Mouse (Mus musculus): Measurements from ENCODE around the gene Fbxl15. TPM values are rescaled to one million over a fixed set of nuclear protein-coding genes. Genes with fewer than 3 reads are reported as not detected.
A peak's percentile ranks its signal among the peaks of the same experiment; 100 is the strongest.

Gene Fbxl15
- polyA plus RNA-seq, 1 experiment from 2014 or later = 15.4 TPM

DNA sequence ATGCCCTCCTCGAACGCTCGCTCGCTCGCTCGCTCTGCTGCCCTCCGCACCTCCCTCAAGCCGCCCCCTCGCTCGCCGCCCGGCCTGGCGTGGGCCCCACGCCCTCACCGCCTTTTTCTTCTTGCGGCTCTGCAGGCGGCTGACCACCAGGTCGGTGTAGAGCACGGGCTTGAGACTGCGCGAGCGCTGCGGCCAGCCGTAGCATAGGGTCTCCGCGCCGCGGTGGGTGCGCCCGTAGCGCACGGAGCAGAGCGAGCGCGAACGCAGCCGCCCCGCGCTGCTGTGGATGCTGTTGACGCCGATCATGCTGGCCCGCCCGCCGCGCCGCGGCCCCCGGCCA lies 10.5 kb upstream of the Fbxl15 start:
- H3K4me1 ChIP-seq = peaks cover 33% of the 10 kb centered on the region
- H3K4me3 ChIP-seq = peak overlapping the region; percentile 45
- peak overlapping the region; percentile 62 for H3K9ac ChIP-seq
- WGBS = 1% methylated on average over 45 of the region's 48 CpGs
- ATAC-seq (ENCODE audit: insufficient number of reproducible peaks, insufficient read depth, low FRiP score, low TSS enrichment) = no peak
- peak overlapping the region; percentile 81 for H3K4me2 ChIP-seq (replicated peaks)
- H3K36me3 ChIP-seq = no peaks in the 10 kb centered on the region
- H3K27me3 ChIP-seq = peaks cover 98% of the 10 kb centered on the region
- no peaks in the 10 kb centered on the region for H3K9me3 ChIP-seq
- H3K27ac ChIP-seq = peak overlapping the region; percentile 41; the same call in 1 of the 2 replicates

DNA sequence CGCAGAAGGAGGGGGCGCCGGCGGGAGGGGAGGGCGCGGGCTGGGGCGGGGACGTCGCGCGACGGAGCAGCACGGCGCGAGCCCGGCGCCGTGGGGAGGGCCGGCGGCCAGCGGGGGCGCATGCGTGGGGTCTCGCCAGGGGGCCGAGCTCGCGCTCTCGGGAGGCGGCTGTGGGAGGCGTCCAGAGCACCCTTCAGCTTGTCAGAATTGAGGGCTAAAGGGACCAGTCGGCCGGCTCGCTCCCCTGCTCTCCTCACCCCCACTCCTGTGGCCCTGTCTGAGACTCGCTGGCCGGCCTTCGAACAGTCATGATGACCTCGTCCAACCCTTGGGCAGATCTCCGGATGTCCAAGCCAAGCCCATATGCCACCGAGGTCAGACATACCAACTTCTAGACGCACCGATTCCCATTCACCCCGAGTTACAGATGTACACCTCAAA lies 9.9 kb upstream of the Fbxl15 start:
- H3K4me3 ChIP-seq = peak overlapping the region; percentile 45
- peak overlapping the region; percentile 41; the same call in 1 of the 2 replicates for H3K27ac ChIP-seq
- peak overlapping the region; percentile 62 for H3K9ac ChIP-seq
- peak overlapping the region; percentile 81 for H3K4me2 ChIP-seq (replicated peaks)
- H3K4me1 ChIP-seq = peaks cover 33% of the 10 kb centered on the region
- ATAC-seq (ENCODE audit: insufficient number of reproducible peaks, insufficient read depth, low FRiP score, low TSS enrichment) = no peak
- peaks cover 100% of the 10 kb centered on the region for H3K27me3 ChIP-seq
- no peaks in the 10 kb centered on the region for H3K9me3 ChIP-seq
- no peaks in the 10 kb centered on the region for H3K36me3 ChIP-seq
- 3% methylated on average over 31 of the region's 42 CpGs for WGBS

DNA sequence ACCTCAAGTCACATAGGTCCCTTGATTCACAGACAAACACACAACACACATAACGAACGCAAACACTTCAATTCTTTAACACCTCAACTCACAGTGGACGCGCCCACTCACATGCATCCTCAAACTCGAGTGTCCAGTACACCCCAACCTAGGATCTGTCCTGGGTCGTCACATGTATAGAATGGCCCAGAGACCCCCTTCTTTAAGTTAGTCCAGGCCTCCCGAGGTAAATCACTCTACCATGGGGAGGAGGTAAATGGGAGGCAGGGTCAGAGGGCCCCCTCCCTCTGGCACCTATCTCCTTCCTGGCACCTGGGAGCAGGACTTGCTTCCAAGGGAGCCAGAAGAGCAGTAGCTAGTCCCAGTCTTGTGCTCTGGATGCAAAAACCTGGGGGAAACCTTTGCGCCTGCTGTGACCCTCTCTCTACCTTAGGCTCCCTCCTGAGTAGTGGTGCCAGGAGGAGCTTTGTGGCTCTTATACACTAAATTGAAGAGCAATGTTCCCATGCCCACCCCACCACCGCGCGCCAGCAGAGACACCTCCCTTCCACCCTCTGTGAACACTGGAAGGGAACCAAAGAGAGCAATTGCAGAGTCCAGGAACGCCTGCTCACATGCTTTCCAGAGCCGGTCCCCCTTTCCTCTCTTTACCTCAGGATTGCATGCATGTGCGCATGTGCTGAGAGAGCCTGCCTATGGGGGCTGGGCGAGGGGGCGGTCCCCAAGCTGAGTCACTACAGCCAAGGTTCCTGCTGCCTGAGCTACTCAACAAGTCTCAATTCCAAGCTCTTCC lies 9.2 kb upstream of the Fbxl15 start:
- Histone ChIP-seq H3K9me3 (no peaks in the 10 kb centered on the region), H3K9ac (no peak overlapping the region), H3K27ac (no peak overlapping the region), H3K27me3 (peaks cover 100% of the 10 kb centered on the region), H3K4me3 (0 out of 2 replicates have a peak overlapping the region, but pooled peaks have one; percentile 7), H3K4me1 (peaks cover 33% of the 10 kb centered on the region), H3K4me2 (replicated peaks) (peak overlapping the region; percentile 81), H3K36me3 (no peaks in the 10 kb centered on the region)
- no peak for ATAC-seq (ENCODE audit: insufficient number of reproducible peaks, insufficient read depth, low FRiP score, low TSS enrichment)
- 12% methylated on average over 16 of the region's 16 CpGs for WGBS

DNA sequence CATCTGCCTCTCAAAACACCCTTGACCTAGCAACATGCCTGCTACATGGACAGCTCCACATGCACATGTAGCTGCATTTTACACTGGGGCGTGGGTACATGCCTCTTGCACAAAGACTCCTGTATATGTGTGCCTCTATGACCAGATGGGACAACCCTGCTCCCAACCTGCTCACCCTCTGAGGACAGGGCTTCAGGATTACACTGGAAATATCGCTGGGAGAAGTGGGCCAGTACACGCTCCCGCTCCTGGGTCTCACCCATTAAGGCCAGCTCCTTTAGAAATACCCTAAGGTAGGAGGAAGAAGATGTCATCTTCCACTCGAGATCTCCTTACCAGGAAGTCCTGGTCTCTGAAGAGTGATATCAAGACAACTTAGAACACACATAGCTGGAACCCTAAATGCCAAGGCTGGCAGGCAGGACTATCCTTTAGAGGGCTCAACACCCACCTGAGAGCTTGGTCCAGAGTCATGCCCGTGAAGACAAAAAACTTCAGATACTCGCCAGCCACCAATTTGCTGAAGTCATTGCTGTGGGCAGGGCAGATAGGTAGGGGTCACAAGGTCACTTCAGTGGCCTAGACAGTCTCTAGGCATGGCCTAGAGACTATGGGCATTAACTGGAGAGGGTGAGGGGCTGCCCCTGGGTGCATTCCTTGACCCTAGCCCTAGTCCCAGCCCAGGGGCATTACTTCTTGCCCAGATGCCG lies 7.8 kb upstream of the Fbxl15 start:
- Histone ChIP-seq H3K9me3 (no peaks in the 10 kb centered on the region), H3K27me3 (peaks cover 100% of the 10 kb centered on the region), H3K36me3 (no peaks in the 10 kb centered on the region), H3K9ac (no peak overlapping the region), H3K27ac (no peak overlapping the region), H3K4me1 (peaks cover 29% of the 10 kb centered on the region), H3K4me3 (no peak overlapping the region), H3K4me2 (replicated peaks) (no peak overlapping the region)
- ATAC-seq (ENCODE audit: insufficient number of reproducible peaks, insufficient read depth, low FRiP score, low TSS enrichment) = no peak
- WGBS = 75% methylated on average over 8 of the region's 8 CpGs

DNA sequence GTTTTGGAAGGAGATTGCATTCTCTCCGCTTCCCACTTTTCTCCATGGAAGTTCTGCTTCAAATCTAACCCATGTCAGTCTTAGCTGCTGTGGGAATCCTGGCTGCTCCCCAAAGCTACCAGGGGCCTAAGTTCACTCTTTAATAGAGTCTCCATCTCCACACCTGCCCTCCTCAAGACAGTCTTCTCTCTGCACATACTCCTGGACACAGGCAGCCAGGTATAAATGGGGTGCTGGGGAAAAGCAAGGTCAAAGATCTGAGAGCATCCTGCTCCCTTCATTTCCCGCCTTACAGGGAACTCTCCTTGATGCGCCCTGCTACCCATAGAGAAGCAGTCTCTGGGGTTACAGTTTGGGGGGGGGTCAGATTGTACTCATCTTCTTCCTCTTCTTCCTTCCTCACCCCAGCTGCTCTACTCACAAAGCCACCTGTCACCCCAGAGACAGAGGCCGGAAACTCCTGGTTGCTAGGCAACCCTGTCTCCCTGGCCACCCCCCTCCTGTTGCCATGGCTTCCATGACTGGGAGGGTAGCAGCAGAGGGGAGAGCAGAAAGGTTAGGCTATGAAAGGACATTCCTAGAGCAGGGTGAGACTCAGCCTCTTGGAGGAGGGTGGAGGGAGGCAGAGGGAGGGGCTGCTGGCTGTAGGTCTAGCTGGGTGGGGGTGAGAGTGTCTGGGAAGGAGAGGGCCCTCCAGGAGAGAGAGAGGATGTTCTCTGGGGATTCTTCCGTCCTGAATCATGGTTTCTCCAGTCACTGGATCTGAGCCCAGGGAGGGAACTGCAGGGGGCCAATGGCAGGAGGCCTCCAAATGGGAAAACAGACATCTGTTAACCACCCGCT lies 6.7 kb upstream of the Fbxl15 start:
- Histone ChIP-seq H3K4me3 (no peak overlapping the region), H3K9ac (no peak overlapping the region), H3K4me1 (peaks cover 25% of the 10 kb centered on the region), H3K9me3 (no peaks in the 10 kb centered on the region), H3K36me3 (no peaks in the 10 kb centered on the region), H3K27ac (no peak overlapping the region), H3K4me2 (replicated peaks) (no peak overlapping the region), H3K27me3 (peaks cover 100% of the 10 kb centered on the region)
- 24% methylated on average over 6 of the region's 6 CpGs for WGBS
- no peak for ATAC-seq (ENCODE audit: insufficient number of reproducible peaks, insufficient read depth, low FRiP score, low TSS enrichment)

DNA sequence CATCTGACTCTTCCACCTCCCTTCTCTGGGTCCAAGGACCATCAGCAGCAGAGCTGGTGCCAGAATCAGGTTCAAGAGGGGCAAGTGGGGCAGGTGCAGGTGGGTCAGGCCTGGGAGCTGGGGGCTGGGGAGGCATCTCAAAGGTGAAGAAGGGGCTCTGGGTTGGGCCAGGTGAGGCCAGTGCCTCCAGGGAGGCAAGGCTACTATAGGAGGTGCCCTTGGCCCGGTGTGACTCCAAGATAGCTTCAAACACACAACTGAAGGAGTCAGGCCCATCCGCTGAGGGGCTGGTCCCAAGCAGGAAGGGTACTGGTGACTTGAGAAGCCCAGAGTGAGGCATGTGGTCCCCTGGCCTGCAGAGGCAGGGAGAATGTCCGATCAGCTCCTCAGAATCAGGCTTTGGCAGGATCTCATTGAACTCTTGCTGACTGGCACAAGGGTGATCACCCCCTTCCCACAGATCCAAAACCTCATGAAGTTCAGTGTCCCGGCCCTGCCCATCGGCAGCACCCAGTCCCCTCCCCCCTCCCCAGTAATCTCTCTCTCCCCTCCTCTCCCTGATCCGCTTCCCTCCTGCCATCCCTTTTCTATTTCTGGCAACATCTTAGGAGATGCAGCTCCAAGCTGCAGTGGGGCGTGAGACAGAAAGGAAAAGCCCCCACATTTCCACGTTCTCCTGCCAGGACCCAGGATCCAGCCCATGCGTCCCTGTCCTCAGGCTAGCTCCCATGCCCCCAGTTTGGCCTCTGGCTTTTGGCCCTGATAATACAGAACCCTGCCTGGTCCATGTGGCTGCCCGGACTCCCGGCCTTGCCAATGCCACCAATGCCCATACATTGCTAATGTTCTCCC lies 5.6 kb upstream of the Fbxl15 start:
- Histone ChIP-seq H3K36me3 (no peaks in the 10 kb centered on the region), H3K9me3 (no peaks in the 10 kb centered on the region), H3K4me3 (no peak overlapping the region), H3K27me3 (peaks cover 97% of the 10 kb centered on the region), H3K27ac (no peak overlapping the region), H3K4me1 (peaks cover 29% of the 10 kb centered on the region), H3K9ac (no peak overlapping the region), H3K4me2 (replicated peaks) (no peak overlapping the region)
- ATAC-seq (ENCODE audit: insufficient number of reproducible peaks, insufficient read depth, low FRiP score, low TSS enrichment) = no peak
- WGBS = 54% methylated on average over 11 of the region's 11 CpGs

DNA sequence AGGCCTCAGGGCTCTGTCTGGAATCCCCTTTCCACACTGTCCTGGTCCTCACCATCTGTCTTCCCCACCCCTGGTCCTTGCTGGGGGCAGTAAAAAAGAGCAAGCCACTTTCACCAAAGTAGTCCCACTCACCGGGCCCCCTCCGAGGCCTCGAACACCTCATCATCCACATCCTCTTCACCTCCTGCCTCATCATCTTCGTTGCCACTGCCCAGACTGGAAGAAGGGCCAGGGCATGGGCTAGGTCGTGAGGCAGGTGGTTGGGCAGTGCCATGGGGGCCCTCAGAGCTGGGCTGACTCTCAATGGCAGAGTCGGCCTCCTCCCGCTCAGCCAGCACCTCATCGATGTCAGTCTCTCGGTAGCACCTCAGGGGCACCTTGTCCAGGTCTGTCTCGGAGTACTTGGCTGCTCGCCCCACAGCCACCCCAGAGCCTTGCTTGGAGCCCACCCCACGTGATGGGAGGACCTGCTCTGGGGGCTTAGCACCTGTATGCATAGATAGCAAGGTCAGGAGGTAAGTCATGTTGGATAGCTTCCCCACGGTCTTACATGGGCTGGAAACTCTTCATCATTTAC lies 4.9 kb upstream of the Fbxl15 start:
- H3K27ac ChIP-seq = no peak overlapping the region
- peaks cover 29% of the 10 kb centered on the region for H3K4me1 ChIP-seq
- H3K4me3 ChIP-seq = no peak overlapping the region
- no peaks in the 10 kb centered on the region for H3K9me3 ChIP-seq
- peaks cover 90% of the 10 kb centered on the region for H3K27me3 ChIP-seq
- no peak overlapping the region for H3K4me2 ChIP-seq (replicated peaks)
- 74% methylated on average over 13 of the region's 13 CpGs for WGBS
- no peak for ATAC-seq (ENCODE audit: insufficient number of reproducible peaks, insufficient read depth, low FRiP score, low TSS enrichment)
- no peak overlapping the region for H3K9ac ChIP-seq
- no peaks in the 10 kb centered on the region for H3K36me3 ChIP-seq

DNA sequence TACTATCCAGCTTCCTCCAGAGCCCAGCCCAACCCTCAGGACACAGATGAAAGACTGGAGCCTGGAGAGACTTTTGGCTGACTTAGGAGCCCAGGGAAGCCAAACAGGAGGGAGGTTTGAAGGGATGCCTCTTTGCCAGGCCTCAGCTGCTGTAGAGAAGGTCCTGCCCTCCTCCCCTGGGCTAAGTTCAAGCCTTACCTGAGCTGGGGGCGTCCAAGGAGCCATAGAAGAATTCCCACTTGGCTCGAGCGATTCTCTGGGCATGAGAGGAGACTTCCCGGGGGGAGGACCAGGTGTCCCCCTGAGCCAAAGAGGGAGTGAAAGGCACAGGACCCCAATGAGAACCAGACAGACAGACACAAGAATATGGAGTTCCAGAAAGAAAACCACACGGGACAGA lies 4.3 kb upstream of the Fbxl15 start:
- peaks cover 83% of the 10 kb centered on the region for H3K27me3 ChIP-seq
- no peak overlapping the region for H3K27ac ChIP-seq
- H3K4me2 ChIP-seq (replicated peaks) = no peak overlapping the region
- H3K9ac ChIP-seq = no peak overlapping the region
- H3K9me3 ChIP-seq = no peaks in the 10 kb centered on the region
- H3K4me3 ChIP-seq = no peak overlapping the region
- no peaks in the 10 kb centered on the region for H3K36me3 ChIP-seq
- ATAC-seq (ENCODE audit: insufficient number of reproducible peaks, insufficient read depth, low FRiP score, low TSS enrichment) = no peak
- 66% methylated on average over 5 of the region's 5 CpGs for WGBS
- peaks cover 24% of the 10 kb centered on the region for H3K4me1 ChIP-seq

DNA sequence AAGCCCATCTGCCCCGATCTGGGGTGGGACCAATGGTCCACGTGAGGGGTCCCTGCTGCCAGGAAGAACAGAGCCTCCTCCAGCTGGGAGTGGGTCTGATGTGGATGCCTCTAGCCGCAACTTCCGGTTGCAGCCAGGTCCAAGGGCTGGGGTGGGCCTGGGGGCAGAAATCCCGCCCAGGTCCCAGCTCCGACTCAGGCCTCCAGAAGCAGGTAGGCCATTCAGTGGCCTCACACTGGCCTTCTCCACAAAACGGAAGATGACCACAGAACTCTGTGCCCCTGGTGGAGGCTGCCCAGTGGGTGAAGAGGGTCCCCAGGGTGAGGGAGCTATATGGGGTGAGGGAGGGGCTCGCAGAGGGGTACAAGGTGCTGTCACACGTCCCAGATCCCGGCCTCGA lies 3.6 kb upstream of the Fbxl15 start:
- Histone ChIP-seq H3K9ac (no peak overlapping the region), H3K36me3 (no peaks in the 10 kb centered on the region), H3K27me3 (peaks cover 77% of the 10 kb centered on the region), H3K4me2 (replicated peaks) (no peak overlapping the region), H3K27ac (no peak overlapping the region), H3K4me3 (no peak overlapping the region), H3K9me3 (no peaks in the 10 kb centered on the region), H3K4me1 (peaks cover 27% of the 10 kb centered on the region)
- ATAC-seq (ENCODE audit: insufficient number of reproducible peaks, insufficient read depth, low FRiP score, low TSS enrichment) = no peak
- WGBS = 64% methylated on average over 11 of the region's 11 CpGs

DNA sequence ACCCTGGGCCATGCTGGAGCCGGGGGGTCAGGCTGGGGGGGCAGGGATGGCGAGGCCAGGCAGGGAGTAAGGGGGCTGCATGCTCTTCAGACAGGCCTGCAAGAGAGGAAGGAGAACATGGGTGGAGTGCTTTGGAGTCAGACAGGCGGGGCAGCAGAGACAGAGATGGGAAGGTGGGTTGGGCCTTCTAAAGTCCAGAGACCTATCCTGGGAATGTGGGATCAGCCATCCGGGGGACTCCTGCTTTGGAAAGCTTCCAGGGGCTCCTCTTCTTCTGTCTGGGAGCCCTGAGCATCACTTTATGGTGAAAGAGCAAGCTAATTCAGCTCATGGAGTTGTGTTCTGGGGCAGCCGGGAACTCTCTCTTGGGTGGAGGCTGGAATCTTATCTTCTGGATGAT lies 3.1 kb upstream of the Fbxl15 start:
- 66% methylated on average over 5 of the region's 5 CpGs for WGBS
- Histone ChIP-seq H3K9me3 (no peaks in the 10 kb centered on the region), H3K4me2 (replicated peaks) (no peak overlapping the region), H3K27ac (no peak overlapping the region), H3K27me3 (peaks cover 71% of the 10 kb centered on the region), H3K4me3 (no peak overlapping the region), H3K4me1 (peaks cover 27% of the 10 kb centered on the region), H3K9ac (no peak overlapping the region), H3K36me3 (no peaks in the 10 kb centered on the region)
- no peak for ATAC-seq (ENCODE audit: insufficient number of reproducible peaks, insufficient read depth, low FRiP score, low TSS enrichment)

All from embryonic facial prominence, embryonic 12.5 days (tissue).